Mouse (Mus musculus): ENCODE data around the gene Zfp710.

DNA sequence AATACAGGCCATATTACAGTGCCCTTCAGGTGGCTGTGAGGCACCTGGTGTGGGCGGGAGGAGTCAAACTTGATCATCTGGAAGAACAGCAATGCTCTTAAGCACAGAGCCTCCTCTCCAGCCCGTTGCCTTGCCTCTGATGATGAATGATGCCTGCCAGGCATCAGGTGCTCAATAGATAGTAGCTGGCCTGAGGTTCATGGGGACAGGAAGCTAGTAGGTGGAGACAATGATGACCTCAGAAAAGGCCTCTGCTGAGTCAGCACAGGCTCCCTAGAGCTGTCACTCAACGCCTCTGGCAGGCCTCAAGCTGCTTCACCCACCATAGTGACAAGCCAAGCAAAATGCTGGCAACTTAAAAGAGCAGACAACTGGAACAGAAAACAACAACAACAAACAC, 36.9 kb upstream of the Zfp710 start:
- TF ChIP-seq GATA1 (IDR thresholded peaks at IDR 0.05; ENCODE audit: low read length) = no peak
- no peak for TF ChIP-seq TAL1 (IDR thresholded peaks at IDR 0.05; ENCODE audit: low read length)
